In the genomic region with DNA sequence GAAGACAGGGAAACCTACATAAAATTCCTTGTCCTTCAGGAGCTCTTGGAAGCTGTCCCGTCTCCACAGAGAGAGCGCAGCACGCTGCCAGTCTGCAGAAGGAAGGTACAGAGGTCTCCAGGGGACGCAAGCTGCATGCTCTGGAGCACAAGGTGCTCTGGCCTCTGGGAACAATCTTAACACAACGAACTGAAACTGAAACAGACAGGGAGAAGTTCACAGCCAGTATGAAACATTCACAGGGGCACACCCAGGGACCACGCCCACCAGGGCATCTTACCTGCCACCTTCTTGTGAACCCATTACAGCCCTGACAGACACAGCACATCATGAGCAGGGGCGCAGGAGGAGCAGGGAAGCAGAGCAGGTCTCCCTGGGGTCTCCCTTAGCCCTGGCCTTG, we compare ENCODE assay signal across 22 mouse cellular contexts. TPM values are rescaled to one million over a fixed set of nuclear protein-coding genes. Genes with fewer than 3 reads are reported as not detected.
A peak's percentile ranks its signal among the peaks of the same experiment; 100 is the strongest.
DNase-seq lines count a peak whose midpoint lies in the region; ATAC-seq and TF ChIP-seq lines count a peak whose summit lies in the region.
"Had no signal": no experiment of that assay in that cellular context is flagged by ENCODE, and none has a peak within 500 bp of the region (broad histone marks: within the 10 kb centered on the region; RNA-seq: fewer than 3 reads in every experiment).

No protein-coding gene starts in this region.

- WGBS in lung, adult 2 months: 80% methylated on average over 7 of the region's 7 CpGs
- WGBS in bone marrow, adult 2 months: 66% methylated on average over 7 of the region's 7 CpGs

- no peak for TF ChIP-seq POLR2A in lung, adult 2 months (IDR thresholded peaks at IDR 0.05; ENCODE audit: borderline replicate concordance, extremely low read depth, low read depth, low read length)
- no peak for TF ChIP-seq POLR2A in bone marrow, adult 2 months (IDR thresholded peaks at IDR 0.05; ENCODE audit: borderline replicate concordance, control insufficient read depth, low read depth, low read length)

- H3K27ac ChIP-seq in bone marrow, adult 2 months (ENCODE audit: control insufficient read depth, insufficient read depth, low read depth, low read length, poor library complexity): 0 out of 2 replicates have a peak overlapping the region, but pooled peaks have one; percentile 12
- H3K27ac ChIP-seq: embryonic facial prominence, embryonic 13.5 days; forebrain, embryonic 15.5 days; heart, embryonic 10.5 days; hindbrain, embryonic 13.5 days; limb, embryonic 15.5 days; lung, embryonic 15.5 days; neural tube, embryonic 15.5 days had no signal

- no peak overlapping the region for H3K4me3 ChIP-seq in lung, adult 2 months (replicated peaks; ENCODE audit: extremely low read depth, low read depth, low read length)
- peak overlapping the region; percentile 19 for H3K4me3 ChIP-seq in bone marrow, adult 2 months (replicated peaks; ENCODE audit: control insufficient read depth, low read depth, low read length)
- H3K4me3 ChIP-seq: embryonic facial prominence, embryonic 13.5 days; forebrain, embryonic 15.5 days; heart, embryonic 10.5 days; hindbrain, embryonic 13.5 days; limb, embryonic 15.5 days; lung, embryonic 15.5 days; neural tube, embryonic 15.5 days had no signal

- no peak for ATAC-seq in frontal cortex, adult (ENCODE audit: low TSS enrichment)
- ATAC-seq: activated CD4-positive, CD25-positive, alpha-beta regulatory T cell, adult 4 months; forebrain, embryonic 15.5 days; midbrain, embryonic 16.5 days; Patski had no signal

- TF ChIP-seq CTCF in lung, adult 2 months (IDR thresholded peaks at IDR 0.05; ENCODE audit: insufficient read depth, low read length): no peak
- no peak for TF ChIP-seq CTCF in bone marrow, adult 2 months (IDR thresholded peaks at IDR 0.05; ENCODE audit: control insufficient read depth, insufficient read depth, low read length)

- 0 out of 2 replicates have a peak, but pooled peaks cover 3% of the 10 kb centered on the region for H3K4me1 ChIP-seq in lung, adult 2 months (ENCODE audit: control insufficient read depth, insufficient read depth, low read length)
- H3K4me1 ChIP-seq in bone marrow, adult 2 months (ENCODE audit: control insufficient read depth, insufficient read depth, low read length): peaks cover 3% of the 10 kb centered on the region; the same call in 1 of the 2 replicates
- H3K4me1 ChIP-seq: embryonic facial prominence, embryonic 13.5 days; forebrain, embryonic 15.5 days; hindbrain, embryonic 13.5 days; limb, embryonic 15.5 days; lung, embryonic 15.5 days; neural tube, embryonic 15.5 days had no signal

- peak; percentile 15 to 19 for DNase-seq in lung, adult 18-20 months
- no peak for DNase-seq in lung, adult 2 months
- DNase-seq in lung, postnatal 25 days (ENCODE audit: low spot score): peak; percentile 18
- DNase-seq in spleen, postnatal 36 days (ENCODE audit: low spot score in 2 of 2): peak; percentile 78 to 79
- no peak for DNase-seq in urinary bladder, postnatal 10 days (ENCODE audit: low spot score)
- DNase-seq in ovary, postnatal 10 days (ENCODE audit: low spot score): no peak
- DNase-seq: adrenal gland, postnatal 10 days; cerebellum, adult 9-11 months; heart, postnatal 10 days; kidney, postnatal 10 days had no signal

RNA-seq across cellular contexts. Expression of a gene that starts 29.8 kb away (rescaled TPM):
- 83.9 and 94.4 TPM in 2 replicates for polyA plus RNA-seq in lung, adult 2 months (2012; rRNA removed)
- polyA plus RNA-seq in bone marrow, adult 2 months (2011; ENCODE audit: insufficient read depth, insufficient read length, low replicate concordance, missing spikeins): 12.4 and 30.1 TPM in 2 replicates

RNA-seq across cellular contexts. Expression of a gene that starts 30.0 kb away (rescaled TPM):
- polyA plus RNA-seq in lung, adult 2 months (2012; rRNA removed): 34.1 and 37.8 TPM in 2 replicates
- polyA plus RNA-seq in bone marrow, adult 2 months (2011; ENCODE audit: insufficient read depth, insufficient read length, low replicate concordance, missing spikeins): 10.9 and 29.2 TPM in 2 replicates

RNA-seq across cellular contexts. Expression of a gene that starts 34.4 kb away (rescaled TPM):
- 17.8 and 21.8 TPM in 2 replicates for polyA plus RNA-seq in lung, adult 2 months (2012; rRNA removed)
- 45.3 and 60.2 TPM in 2 replicates for polyA plus RNA-seq in bone marrow, adult 2 months (2011; ENCODE audit: insufficient read depth, insufficient read length, low replicate concordance, missing spikeins)

RNA-seq across cellular contexts. Expression of a gene that starts 48.0 kb away (rescaled TPM):
- 8.3 and 9.6 TPM in 2 replicates for polyA plus RNA-seq in lung, adult 2 months (2012; rRNA removed)
- 2.8 TPM in 1 of 2 replicates, not detected in the other for polyA plus RNA-seq in bone marrow, adult 2 months (2011; ENCODE audit: insufficient read depth, insufficient read length, low replicate concordance, missing spikeins)

RNA-seq across cellular contexts. Expression of a gene that starts 48.5 kb away (rescaled TPM):
- 5.2 TPM in 2 replicates for polyA plus RNA-seq in lung, adult 2 months (2012; rRNA removed)
- polyA plus RNA-seq in bone marrow, adult 2 months (2011; ENCODE audit: insufficient read depth, insufficient read length, low replicate concordance, missing spikeins): 1.5 TPM in 2 replicates
- polyA plus RNA-seq: activated CD4-positive, CD25-positive, alpha-beta regulatory T cell, adult 4 months had no signal

Comparison
In these comparisons a context has a peak if more than half of its experiments do, and no peak if none do; other contexts are left out.
1. DNase-seq: peak in lung, adult 18-20 months (2 of 2), lung, postnatal 25 days (single experiment) and spleen, postnatal 36 days (2 of 2); none in lung, adult 2 months (single experiment), urinary bladder, postnatal 10 days (single experiment) and ovary, postnatal 10 days (single experiment).